Mouse (Mus musculus): Measurements from ENCODE around the gene Tmbim4.

Gene Tmbim4

GRCm38 (mm10) chr10:120201131-120201921 is at the start of gene Tmbim4:
Gene Tmbim4 (plus strand): TSS chr10:120201590.
- peak; percentile 73 to 74 for DNase-seq (ENCODE audit: low spot score in 2 of 2)

GRCm38 (mm10) chr10:120151672-120152071 is 49.7 kb upstream of the Tmbim4 start:
- DNase-seq (ENCODE audit: low spot score in 2 of 2), result no peak

- no peak for DNase-seq (ENCODE audit: low spot score in 2 of 2)
Observed at GRCm38 (mm10) chr10:120153911-120154310, 47.5 kb upstream of the Tmbim4 start.

GRCm38 (mm10) chr10:120160533-120160932 is 40.9 kb upstream of the Tmbim4 start:
- no peak for DNase-seq (ENCODE audit: low spot score in 2 of 2)

- DNase-seq (ENCODE audit: low spot score in 2 of 2), result no peak
Observed at GRCm38 (mm10) chr10:120162840-120163239, 38.5 kb upstream of the Tmbim4 start.

- DNase-seq (ENCODE audit: low spot score in 2 of 2), result no peak
Observed at GRCm38 (mm10) chr10:120163490-120163889, 37.9 kb upstream of the Tmbim4 start.

GRCm38 (mm10) chr10:120164931-120165792 is 36.2 kb upstream of the Tmbim4 start:
- no peak for DNase-seq (ENCODE audit: low spot score in 2 of 2)

- DNase-seq (ENCODE audit: low spot score in 2 of 2), result no peak
Observed at GRCm38 (mm10) chr10:120165793-120166503, 35.4 kb upstream of the Tmbim4 start.

GRCm38 (mm10) chr10:120168070-120168469 is 33.3 kb upstream of the Tmbim4 start:
- DNase-seq (ENCODE audit: low spot score in 2 of 2), result no peak

GRCm38 (mm10) chr10:120169064-120169463 is 32.3 kb upstream of the Tmbim4 start:
- no peak for DNase-seq (ENCODE audit: low spot score in 2 of 2)

- no peak for DNase-seq (ENCODE audit: low spot score in 2 of 2)
Observed at GRCm38 (mm10) chr10:120169841-120170240, 31.5 kb upstream of the Tmbim4 start.

- no peak for DNase-seq (ENCODE audit: low spot score in 2 of 2)
Observed at GRCm38 (mm10) chr10:120170277-120170676, 31.1 kb upstream of the Tmbim4 start.

- DNase-seq (ENCODE audit: low spot score in 2 of 2), result no peak
Observed at GRCm38 (mm10) chr10:120171340-120171739, 30.1 kb upstream of the Tmbim4 start.

- no peak for DNase-seq (ENCODE audit: low spot score in 2 of 2)
Observed at GRCm38 (mm10) chr10:120174192-120174705, 27.1 kb upstream of the Tmbim4 start.

GRCm38 (mm10) chr10:120182887-120183286 is 18.5 kb upstream of the Tmbim4 start:
- DNase-seq (ENCODE audit: low spot score in 2 of 2), result no peak

- DNase-seq (ENCODE audit: low spot score in 2 of 2), result no peak
Observed at GRCm38 (mm10) chr10:120183342-120183741, 18.0 kb upstream of the Tmbim4 start.

GRCm38 (mm10) chr10:120188513-120188912 is 12.9 kb upstream of the Tmbim4 start:
- no peak for DNase-seq (ENCODE audit: low spot score in 2 of 2)

- DNase-seq (ENCODE audit: low spot score in 2 of 2), result no peak
Observed at GRCm38 (mm10) chr10:120189276-120189675, 12.1 kb upstream of the Tmbim4 start.

- DNase-seq (ENCODE audit: low spot score in 2 of 2), result no peak
Observed at GRCm38 (mm10) chr10:120189782-120190181, 11.6 kb upstream of the Tmbim4 start.

- DNase-seq (ENCODE audit: low spot score in 2 of 2), result no peak
Observed at GRCm38 (mm10) chr10:120191165-120191564, 10.2 kb upstream of the Tmbim4 start.

GRCm38 (mm10) chr10:120192278-120192677 is 9.1 kb upstream of the Tmbim4 start:
- no peak for DNase-seq (ENCODE audit: low spot score in 2 of 2)

GRCm38 (mm10) chr10:120193255-120193654 is 8.1 kb upstream of the Tmbim4 start:
- DNase-seq (ENCODE audit: low spot score in 2 of 2), result no peak
